ENCODE assay signal across 9 mouse cellular contexts in genomic region chr8:66450691-66451090, GRCm38 (mm10). TPM values are rescaled to one million over a fixed set of nuclear protein-coding genes. Genes with fewer than 3 reads are reported as not detected.
DNase-seq lines count a peak whose midpoint lies in the region; ATAC-seq and TF ChIP-seq lines count a peak whose summit lies in the region.
"Had no signal": no experiment of that assay in that cellular context is flagged by ENCODE, and none has a peak within 500 bp of the region (broad histone marks: within the 10 kb centered on the region; RNA-seq: fewer than 3 reads in every experiment).

No protein-coding gene starts in this region.

- no peaks in the 10 kb centered on the region for H3K27me3 ChIP-seq in lung, postnatal 0 days (replicated peaks; ENCODE audit: insufficient read depth, low read length)

- DNase-seq in gastrocnemius, adult 2 months = no peak
- DNase-seq in gastrocnemius, adult 8-10 months (ENCODE audit: low spot score in 2 of 2) = no peak
- peak; percentile 5 for DNase-seq in ovary, postnatal 10 days (ENCODE audit: low spot score)
- DNase-seq in ovary, adult 18-20 months (ENCODE audit: low spot score) = no peak
- DNase-seq in c-Kit-positive CD71-positive TER-119-negative erythroid progenitor cells, embryonic 14.5 days (ENCODE audit: low read depth) = peak; percentile 20
- peak; percentile 5 for DNase-seq in gastrocnemius, postnatal 14 days
- DNase-seq in lung, postnatal 0 days (ENCODE audit: low spot score) = peak; percentile 10
- DNase-seq in urinary bladder, postnatal 36 days (ENCODE audit: low spot score in 2 of 2) = peak; percentile 11 to 14

- no peaks in the 10 kb centered on the region for H3K9me3 ChIP-seq in lung, postnatal 0 days (ENCODE audit: low read length)

- ATAC-seq in lung, postnatal 0 days = no peak

- peak; percentile 74 for TF ChIP-seq CTCF in gastrocnemius, adult 2 months (IDR thresholded peaks at IDR 0.05)
- peak; percentile 69 for TF ChIP-seq CTCF in lung, postnatal 0 days (IDR thresholded peaks at IDR 0.05)

- WGBS in lung, postnatal 0 days = 20% methylated on average over 5 of the region's 5 CpGs

- intact Hi-C loops in gastrocnemius, adult 2 months (cut with DNase I) = loop anchor here (2.0 kb wide), 1 partner anchor 46 kb away; no protein-coding TSS in a partner anchor
- intact Hi-C loops in gastrocnemius, postnatal 14 days (cut with DNase I; ENCODE audit: low total_unique reads) = no loop called here

- no peaks in the 10 kb centered on the region for H3K4me1 ChIP-seq in lung, postnatal 0 days (ENCODE audit: insufficient read depth, low read depth, low read length)

- no peak overlapping the region for H3K9ac ChIP-seq in lung, postnatal 0 days (replicated peaks; ENCODE audit: low read depth)

- H3K4me3 ChIP-seq in gastrocnemius, adult 2 months = no peak overlapping the region
- H3K4me3 ChIP-seq in lung, postnatal 0 days (ENCODE audit: low read depth, low read length) = no peak overlapping the region
- H3K4me3 ChIP-seq: myocyte had no signal

- H3K4me2 ChIP-seq in lung, postnatal 0 days (replicated peaks; ENCODE audit: low read depth, low read length) = no peak overlapping the region

- no peaks in the 10 kb centered on the region for H3K36me3 ChIP-seq in lung, postnatal 0 days (ENCODE audit: insufficient read depth, low read length)

- no peak for TF ChIP-seq EP300 in lung, postnatal 0 days (IDR thresholded peaks at IDR 0.05)

- H3K27ac ChIP-seq in gastrocnemius, adult 2 months = no peak overlapping the region
- H3K27ac ChIP-seq in lung, postnatal 0 days (ENCODE audit: low read length) = no peak overlapping the region

RNA-seq across cellular contexts. Expression of gene Tma16, which starts 35.6 kb away (rescaled TPM):
- total RNA-seq in gastrocnemius, adult 2 months (2021) = 1 to 10 TPM; 5.4 TPM
- total RNA-seq in gastrocnemius, adult 8-10 months (2022) = 1 to 10 TPM; 4.0 to 4.9 (median 4.4) TPM
- 1 to 10 TPM; 4.6 TPM for total RNA-seq in gastrocnemius, postnatal 14 days (2021)
- polyA plus RNA-seq in lung, postnatal 0 days (2015; fragmentation: Nextera tagmentation; extraction: Ambion mirVana) = 4.6 and 5.0 TPM in 2 replicates

Comparison
In these comparisons a context has a peak if more than half of its experiments do, and no peak if none do; other contexts are left out.
1. DNase-seq: peak in ovary, postnatal 10 days (single experiment), c-Kit-positive CD71-positive TER-119-negative erythroid progenitor cells, embryonic 14.5 days (single experiment), gastrocnemius, postnatal 14 days (single experiment), lung, postnatal 0 days (single experiment) and urinary bladder, postnatal 36 days (2 of 2); none in gastrocnemius, adult 2 months (single experiment), gastrocnemius, adult 8-10 months (0 of 2) and ovary, adult 18-20 months (single experiment).